Mouse (Mus musculus) ovary, postnatal 10 days (tissue): ENCODE measurements at regions not wholly inside any gene's neighbourhood (a gene's known extent, or its start where the extent isn't known, plus 50 kb on each side); places are given as distances from the start of the nearest gene placed in this dataset.
"Not testable (repeated sequence)": the region's sequence is repeated elsewhere in the genome, so short reads cannot be mapped to it uniquely, and the experiment has no call there.

Experiments
- DNase-seq: peaks from one replicate; pipeline ENCODE4 v3.0.0; 2022; ENCODE audit warnings: low spot score

DNA sequence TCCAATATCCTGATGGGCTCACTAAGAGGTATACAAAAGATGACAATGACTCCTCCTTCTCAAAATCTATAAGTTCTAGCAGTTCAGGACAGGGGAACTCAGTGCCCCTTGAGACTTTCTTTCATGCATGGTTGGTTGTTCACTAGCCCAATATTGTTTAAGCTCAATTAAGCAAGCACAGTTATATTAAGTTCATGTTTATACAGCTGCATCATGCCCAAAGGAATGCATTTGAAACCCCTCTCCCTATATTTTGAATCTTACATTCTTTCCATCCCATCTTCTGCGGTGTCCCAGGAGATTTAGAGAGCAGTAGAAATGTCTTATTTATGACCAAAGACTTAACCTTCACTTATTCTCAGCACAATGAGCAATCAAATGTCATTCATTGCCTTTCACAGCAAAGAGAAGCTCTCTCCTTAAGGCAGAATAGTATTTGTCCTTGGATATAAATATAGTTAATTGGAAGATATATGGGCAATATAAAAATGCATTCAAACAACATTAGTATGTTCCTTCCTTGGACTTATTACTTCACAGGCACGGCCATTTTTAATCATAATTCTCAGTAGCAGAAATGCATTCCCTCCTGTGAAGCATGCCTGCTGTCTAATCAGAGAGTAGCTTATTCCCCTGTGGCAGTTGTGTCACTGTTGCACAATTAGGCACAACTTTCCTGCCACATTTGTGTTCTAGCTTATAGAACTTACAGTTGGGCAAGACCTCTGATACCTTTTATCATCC is 455.8 kb upstream of the N6amt1 start:
- no peak for DNase-seq

- no peak for DNase-seq
Observed at GRCm38 (mm10) chr16:86894982-86895381, 459.0 kb upstream of the N6amt1 start.

DNA sequence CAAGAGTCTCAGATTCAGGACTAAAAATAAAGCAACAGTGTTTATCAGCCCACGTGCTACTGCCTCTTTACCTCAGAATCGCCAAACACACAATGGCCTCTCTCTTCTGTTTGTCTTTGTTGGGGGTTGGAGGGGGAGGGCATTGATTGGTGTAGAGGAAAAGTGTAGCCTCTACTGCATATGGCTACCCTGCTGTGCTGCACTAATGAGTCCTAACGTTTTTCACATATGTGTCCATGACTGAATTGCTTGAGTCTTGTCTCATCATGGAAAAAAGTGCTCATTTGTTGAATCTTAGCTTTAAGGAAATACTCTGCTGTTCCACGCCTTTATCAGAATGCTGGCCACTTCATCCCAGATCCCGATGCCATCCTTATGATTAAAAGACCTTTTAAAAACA is 459.7 kb upstream of the N6amt1 start:
- DNase-seq: no peak

DNA sequence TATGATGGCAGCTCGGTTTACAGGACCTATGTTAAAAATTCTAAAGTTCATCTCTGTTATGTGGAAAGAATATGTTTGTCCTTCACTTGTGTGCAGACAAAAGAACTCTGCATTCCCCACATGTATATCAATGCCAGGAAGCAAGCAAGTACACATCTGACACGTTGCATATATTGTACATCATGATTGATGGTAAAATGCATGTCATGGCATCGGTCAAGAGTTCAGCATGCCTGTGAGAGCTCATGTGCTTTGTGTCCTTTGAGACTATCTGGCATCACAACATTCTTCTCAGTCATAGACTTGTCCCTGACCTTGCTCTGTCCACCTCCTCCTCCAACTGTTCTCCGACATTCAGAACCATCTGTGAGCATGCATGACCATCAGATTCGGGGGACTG is 465.6 kb upstream of the N6amt1 start:
- no peak for DNase-seq

DNA sequence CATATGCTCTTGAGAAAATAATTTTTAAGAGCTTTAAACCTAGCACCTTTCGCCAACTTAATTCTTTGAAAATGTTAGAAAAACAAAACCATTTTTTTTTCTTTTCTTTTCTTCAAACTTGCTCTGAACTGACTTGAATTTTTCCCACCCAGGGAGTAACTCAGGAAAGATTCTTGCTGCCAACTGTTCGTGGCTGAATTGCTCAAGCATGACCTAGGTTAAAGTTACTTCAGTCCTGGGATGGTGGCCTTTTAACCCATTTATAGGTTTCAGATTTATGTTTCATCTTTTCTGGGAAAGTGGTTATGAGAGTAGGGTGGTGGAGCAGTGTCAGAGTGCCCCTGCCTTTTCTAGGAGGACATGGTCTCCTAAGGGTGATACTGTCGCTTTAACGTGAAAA is 466.4 kb upstream of the N6amt1 start:
- no peak for DNase-seq

DNA sequence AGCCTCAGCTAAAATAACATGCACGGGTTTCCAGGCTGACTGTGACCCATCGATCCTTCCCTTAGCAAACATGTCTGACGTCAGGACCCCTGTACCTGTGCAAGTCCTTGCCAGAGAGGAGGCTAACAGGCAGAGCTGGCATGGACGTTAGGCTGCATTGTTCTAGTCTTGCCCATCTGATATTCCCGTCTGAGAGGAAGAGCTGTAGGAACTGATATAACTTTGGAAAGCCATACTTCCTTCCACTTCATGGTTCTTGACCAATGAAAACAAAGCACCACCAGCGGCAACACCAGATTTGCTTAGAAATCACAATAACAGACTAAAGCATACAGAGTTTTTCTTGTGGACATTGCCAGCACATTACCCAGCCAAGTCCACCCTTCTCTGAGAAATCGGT is 470.1 kb upstream of the N6amt1 start:
- DNase-seq: no peak

GRCm38 (mm10) chr16:86882529-86882928 is 471.5 kb upstream of the N6amt1 start:
- DNase-seq: peak; percentile 3

- DNase-seq: no peak
Observed at GRCm38 (mm10) chr16:86881583-86881982, 472.4 kb upstream of the N6amt1 start.

DNA sequence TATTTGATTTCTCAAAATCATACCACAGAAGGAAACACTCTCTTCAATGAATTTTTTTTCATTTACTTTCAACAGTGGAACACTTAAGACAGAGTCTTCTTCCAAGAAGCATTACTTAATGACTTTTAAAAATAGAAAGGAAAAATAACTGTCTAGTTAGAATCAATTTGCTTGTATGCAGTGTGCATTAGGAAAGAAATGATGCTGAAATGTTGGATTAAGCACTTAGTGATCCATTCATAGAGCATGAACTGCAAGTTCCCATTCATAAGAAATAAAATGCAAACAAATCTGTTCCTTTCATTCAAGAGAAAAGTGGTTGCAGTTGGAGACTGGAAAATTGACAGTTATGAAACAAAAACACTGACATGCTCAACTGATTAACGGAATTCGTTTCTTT is 493.2 kb upstream of the N6amt1 start:
- no peak for DNase-seq

DNA sequence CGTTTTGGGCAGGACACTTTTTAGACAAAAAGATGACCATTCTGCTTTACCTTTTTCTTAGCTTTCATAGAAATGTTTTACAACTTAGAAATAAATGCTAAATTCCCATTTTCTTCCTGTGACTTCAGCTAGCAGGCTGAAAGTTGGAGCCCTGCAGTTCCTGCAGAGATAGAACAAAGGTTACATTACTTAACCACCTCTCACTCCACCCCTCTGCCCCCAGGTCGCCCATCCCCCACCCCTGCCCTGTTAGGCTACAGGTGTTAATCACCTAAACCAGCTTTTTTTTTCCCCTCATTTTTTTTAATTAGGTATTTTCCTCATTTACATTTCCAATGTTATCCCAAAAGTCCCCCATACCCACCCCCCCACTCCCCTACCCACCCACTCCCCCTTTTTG is 498.1 kb upstream of the N6amt1 start:
- DNase-seq: no peak

GRCm38 (mm10) chr16:86855312-86855711 is 498.7 kb upstream of the N6amt1 start:
- no peak for DNase-seq

DNA sequence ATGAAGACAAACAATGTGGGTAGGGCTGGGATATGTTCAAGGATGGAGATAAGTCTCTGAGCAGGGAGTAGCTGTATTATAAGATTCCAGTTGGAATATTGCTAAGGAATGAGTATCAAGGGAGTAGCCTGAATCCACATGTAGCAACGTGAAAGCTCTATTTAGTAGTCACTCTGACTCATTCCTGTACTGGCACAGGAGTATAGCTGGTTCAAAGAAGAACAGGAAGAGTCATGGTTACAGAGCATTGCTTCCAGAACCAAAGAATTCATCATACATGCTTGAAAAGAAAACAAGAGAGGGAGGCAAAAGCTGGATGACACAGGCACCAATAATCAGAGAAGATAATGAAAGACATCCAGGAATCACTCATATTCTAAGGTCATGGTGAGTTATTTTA is 500.6 kb upstream of the N6amt1 start:
- no peak for DNase-seq

GRCm38 (mm10) chr16:86838457-86839337 is 515.3 kb upstream of the N6amt1 start:
- no peak for DNase-seq

DNA sequence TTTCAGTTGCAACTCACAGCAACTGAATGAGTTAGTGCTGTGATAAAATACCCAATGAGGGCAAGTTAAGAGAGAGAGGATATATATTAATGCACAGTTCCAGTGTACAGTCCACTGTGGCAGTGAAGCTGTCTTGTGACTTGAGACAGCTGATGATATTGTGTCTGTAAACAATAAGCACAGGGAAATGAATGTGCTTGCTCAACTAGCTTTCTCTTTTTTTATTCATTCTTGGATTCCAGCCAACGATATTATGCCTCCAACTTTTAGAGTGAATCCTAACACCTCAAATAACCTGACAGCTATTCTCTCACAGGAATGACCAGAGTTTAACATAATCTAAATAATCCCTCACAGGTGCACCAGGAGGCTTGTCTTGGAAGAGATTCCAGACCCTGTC is 526.3 kb upstream of the N6amt1 start:
- no peak for DNase-seq

DNA sequence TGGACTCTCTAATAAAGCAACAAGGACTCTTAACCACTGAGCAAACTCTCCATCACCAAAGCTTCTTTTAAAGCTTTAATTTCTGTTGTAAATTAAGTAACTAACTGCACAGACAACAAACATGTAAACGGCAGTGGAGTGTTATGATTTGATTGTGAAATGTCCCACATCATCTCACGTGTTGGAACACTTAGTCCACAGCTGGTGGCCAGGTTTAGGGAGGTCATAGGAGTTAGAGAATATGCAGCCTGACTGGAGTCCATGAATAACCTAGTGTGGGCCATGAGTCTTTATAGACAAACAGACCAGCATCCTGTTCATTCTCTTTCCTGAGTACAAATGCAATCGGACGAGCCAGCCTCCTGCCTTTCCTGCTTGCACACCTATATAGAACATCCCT is 527.3 kb upstream of the N6amt1 start:
- no peak for DNase-seq

DNA sequence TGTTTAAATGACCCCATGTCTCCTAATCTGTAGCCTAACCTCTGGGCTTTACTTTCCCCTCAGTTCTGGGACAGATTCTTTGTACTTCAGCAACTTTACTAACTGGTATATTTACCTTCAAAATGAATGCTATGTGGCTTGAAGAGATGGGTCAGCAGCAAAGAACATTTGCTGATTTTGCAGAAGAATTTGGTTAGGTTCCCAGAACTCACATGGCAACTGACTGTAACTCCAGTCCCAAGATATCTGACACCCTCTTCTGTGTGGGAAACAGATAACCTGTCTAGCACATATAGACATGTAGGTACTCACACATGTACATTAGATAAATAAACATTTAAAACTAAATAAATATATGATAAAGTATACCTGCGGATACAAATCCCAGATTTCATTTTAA is 530.5 kb upstream of the N6amt1 start:
- no peak for DNase-seq

GRCm38 (mm10) chr16:86821586-86821985 is 532.4 kb upstream of the N6amt1 start:
- DNase-seq: no peak

DNA sequence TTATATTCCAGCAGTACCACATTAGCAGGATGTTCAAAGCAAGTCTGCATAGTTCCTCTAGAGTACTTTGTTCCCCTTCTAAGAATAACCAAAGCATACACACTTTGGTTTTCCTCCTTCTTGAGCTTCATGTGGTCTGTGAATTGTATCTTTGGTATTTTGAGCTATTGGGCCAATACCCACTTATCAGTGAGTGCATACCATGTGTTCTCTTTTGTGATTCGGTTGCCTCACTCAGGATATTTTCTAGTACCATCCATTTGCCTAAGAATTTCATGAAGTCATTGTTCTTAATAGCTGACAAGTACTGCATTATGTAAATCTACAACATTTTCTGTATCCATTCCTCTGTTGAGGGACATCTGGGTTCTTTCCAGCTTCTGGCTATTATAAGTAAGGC is 535.3 kb upstream of the N6amt1 start:
- DNase-seq: not testable (repeated sequence)

DNA sequence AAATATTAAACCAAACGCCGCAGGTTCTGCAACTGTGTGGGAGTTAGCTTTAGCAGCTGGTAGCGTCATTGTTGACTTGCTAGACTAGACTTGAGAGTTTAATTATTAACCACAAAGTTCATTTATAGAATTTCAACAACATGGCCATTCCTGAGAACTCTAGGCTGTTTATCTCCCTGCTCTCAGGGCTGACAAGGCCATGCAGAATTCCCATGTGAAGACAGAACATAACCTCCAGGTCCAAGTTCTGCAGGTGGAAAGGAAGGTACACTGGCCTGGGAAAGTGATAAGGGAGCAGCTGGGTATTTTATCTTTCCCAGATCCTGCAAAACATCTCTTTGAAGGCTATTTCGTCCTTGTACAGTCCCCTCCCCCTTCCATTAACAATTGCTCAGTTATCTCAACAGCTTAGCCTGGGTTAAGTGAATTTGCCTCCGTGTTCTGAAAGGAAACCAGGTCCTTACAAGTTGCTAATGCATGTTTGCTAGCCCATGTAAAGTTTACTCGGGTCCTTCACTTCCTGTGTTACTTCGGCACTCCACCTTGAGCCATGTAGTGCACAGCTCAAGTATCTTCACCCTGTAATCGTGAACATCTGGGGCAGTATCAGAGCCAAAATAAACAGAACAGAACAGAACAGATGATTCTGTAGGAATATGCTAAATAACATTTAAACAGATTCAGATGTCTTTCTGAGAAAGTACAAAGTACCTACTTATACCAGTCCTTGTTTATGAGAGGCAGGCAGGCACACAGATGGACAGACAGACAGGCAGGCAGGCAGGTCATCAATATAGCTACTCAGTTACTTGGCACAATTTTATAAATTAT is 537.0 kb upstream of the N6amt1 start:
- no peak for DNase-seq

DNA sequence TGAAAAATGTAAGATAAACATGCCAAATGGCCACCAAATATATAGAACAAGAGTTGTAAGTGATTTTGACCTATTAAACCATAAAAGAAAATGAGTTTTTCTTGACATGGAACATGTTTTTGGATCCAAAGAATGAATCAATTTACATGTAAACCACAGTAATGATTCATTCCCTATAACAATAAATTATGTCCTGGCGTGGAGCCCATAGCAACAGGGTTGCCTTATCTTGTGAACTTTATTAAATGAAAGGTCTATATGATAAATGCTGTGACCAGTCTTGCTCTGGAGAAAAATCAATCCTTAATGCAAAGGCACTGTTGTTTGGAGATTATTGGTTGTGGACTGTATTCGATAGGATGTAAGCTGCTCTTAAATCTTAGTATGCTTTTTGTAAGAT is 538.0 kb upstream of the N6amt1 start:
- DNase-seq: no peak

- no peak for DNase-seq
Observed at GRCm38 (mm10) chr16:86812692-86813091, 541.3 kb upstream of the N6amt1 start.

DNA sequence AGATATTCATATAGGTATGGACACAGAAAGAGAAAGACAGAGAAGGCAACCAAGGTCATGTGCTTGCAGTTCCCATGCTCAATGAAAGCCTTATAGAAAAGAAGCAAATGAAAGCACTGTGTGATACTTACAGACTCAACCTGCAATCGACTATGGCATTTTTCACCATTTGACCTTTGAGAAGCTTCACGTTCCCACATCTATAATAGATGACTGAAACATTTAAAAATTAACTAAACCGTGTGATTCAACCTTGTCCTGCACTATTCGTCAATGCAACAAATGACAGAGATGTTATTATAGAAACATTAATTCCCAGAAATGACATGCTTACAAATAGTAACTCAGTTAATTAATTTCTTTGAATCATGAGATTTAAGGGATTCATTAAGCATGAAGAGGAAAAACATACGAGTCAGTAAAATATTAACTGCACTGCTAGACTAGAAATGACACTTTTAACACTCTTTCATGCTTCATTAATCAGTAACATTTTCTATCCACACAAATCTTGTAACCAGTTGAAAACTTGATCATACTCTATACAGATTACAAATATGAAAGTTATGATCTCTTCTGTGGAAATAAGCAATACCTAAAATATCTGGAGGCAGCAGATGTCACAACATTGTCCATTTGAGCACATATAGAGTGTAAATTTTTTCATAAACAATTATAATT is 545.2 kb upstream of the N6amt1 start:
- DNase-seq: no peak
